Mouse (Mus musculus): ENCODE measurements around the gene Aco2. TPM values are rescaled to one million over a fixed set of nuclear protein-coding genes. Genes with fewer than 3 reads are reported as not detected.
A peak's percentile ranks its signal among the peaks of the same experiment; 100 is the strongest.

Aco2 gene
- polyA plus RNA-seq, 1 experiment from 2014 or later: 398 TPM

DNA sequence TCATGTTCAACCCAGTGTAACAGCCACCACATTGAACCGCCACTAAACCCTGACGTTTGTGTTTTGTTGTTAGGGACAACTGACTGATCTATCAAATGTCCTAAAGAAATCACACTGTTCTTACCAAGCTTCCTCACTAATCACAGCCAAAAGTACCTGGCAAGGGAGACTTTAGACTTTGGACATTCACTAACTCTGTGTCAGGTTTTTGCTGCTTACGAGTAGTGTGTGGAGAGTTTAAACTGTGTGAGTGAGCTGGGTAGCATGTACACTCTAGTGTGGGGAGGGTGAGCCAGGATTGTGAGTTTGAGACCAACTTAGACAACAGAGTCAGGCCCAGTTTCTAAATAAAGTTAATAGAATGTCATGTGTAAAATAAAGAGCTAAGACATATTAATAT, 10.2 kb downstream of the Aco2 start:
- no peak overlapping the region for H3K4me3 ChIP-seq (ENCODE audit: low read depth, low read length)
- H3K9me3 ChIP-seq (replicated peaks; ENCODE audit: control insufficient read depth, low read length): no peaks in the 10 kb centered on the region
- peaks cover 2% of the 10 kb centered on the region; the same call in 1 of the 2 replicates for H3K36me3 ChIP-seq (ENCODE audit: control insufficient read depth, insufficient read depth, low read length)
- no peak overlapping the region for H3K27ac ChIP-seq (ENCODE audit: low read depth, low read length)
- H3K4me1 ChIP-seq (ENCODE audit: control insufficient read depth, insufficient read depth, low read length): peaks cover 26% of the 10 kb centered on the region
- H3K27me3 ChIP-seq (ENCODE audit: control insufficient read depth, insufficient read depth, low read length): no peaks in the 10 kb centered on the region
- ATAC-seq (replicated peaks; ENCODE audit: insufficient number of reproducible peaks, low FRiP score, low TSS enrichment): no peak
- H3K4me2 ChIP-seq: no peak overlapping the region
- WGBS (ENCODE audit: insufficient replicate concordance): 88% methylated on average over 3 of the region's 3 CpGs
- H3K9ac ChIP-seq (ENCODE audit: low read depth, low read length): no peak overlapping the region

- Histone ChIP-seq H3K36me3 (ENCODE audit: control insufficient read depth, insufficient read depth, low read length) (peaks cover 6% of the 10 kb centered on the region), H3K4me1 (ENCODE audit: control insufficient read depth, insufficient read depth, low read length) (peaks cover 7% of the 10 kb centered on the region)
- ATAC-seq (replicated peaks; ENCODE audit: insufficient number of reproducible peaks, low FRiP score, low TSS enrichment): no peak
These were observed 13.4 kb downstream of the Aco2 start for GRCm38 (mm10) chr15:81885418-81885934.

DNA sequence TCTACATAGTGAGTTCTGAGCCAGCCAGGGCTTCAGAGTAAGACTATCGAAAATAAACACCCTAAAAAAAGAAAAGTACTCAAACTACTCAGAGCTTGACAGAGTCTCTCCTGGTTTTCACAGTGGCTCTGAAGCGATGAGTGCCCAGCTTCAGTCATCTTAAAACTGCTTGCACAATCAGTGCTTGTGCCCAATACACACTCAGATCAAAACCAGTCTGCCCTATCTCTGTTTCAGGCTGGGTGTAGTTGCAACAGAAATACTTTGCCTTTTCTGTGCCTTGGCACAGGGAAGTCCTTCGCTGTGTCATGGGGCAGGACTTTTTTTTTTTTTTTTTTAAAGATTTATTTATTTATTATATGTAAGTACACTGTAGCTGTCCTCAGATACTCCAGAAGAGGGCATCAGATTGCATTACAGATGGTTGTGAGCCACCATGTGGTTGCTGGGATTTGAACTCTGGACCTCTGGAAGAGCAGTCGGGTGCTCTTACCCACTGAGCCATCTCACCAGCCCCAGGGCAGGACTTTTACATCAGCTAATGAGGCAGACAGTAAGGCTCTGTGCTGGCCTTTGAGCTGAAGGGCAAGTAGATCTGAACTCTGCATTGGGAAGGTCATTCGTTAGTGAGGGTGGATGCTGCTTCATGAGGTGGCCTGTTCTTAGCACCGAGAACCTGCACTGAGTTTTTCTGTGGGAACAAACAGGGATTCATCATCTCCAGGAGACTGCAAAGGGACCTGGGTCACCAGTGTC, 14.9 kb downstream of the Aco2 start:
- no peak overlapping the region for H3K9ac ChIP-seq (ENCODE audit: low read depth, low read length)
- peaks cover 2% of the 10 kb centered on the region; the same call in 1 of the 2 replicates for H3K4me1 ChIP-seq (ENCODE audit: control insufficient read depth, insufficient read depth, low read length)
- WGBS (ENCODE audit: insufficient replicate concordance): 89% methylated on average over 6 of the region's 6 CpGs
- no peak for ATAC-seq (replicated peaks; ENCODE audit: insufficient number of reproducible peaks, low FRiP score, low TSS enrichment)
- no peak overlapping the region for H3K4me2 ChIP-seq
- H3K27ac ChIP-seq (ENCODE audit: low read depth, low read length): no peak overlapping the region
- no peak overlapping the region for H3K4me3 ChIP-seq (ENCODE audit: low read depth, low read length)
- H3K36me3 ChIP-seq (ENCODE audit: control insufficient read depth, insufficient read depth, low read length): peaks cover 11% of the 10 kb centered on the region
- no peaks in the 10 kb centered on the region for H3K9me3 ChIP-seq (replicated peaks; ENCODE audit: control insufficient read depth, low read length)
- H3K27me3 ChIP-seq (ENCODE audit: control insufficient read depth, insufficient read depth, low read length): no peaks in the 10 kb centered on the region

More at GRCm38 (mm10) chr15:81885418-81885934, 13.4 kb downstream of the Aco2 start:
- Histone ChIP-seq H3K27me3 (ENCODE audit: control insufficient read depth, insufficient read depth, low read length) (no peaks in the 10 kb centered on the region), H3K4me2 (no peak overlapping the region), H3K27ac (ENCODE audit: low read depth, low read length) (no peak overlapping the region), H3K9ac (ENCODE audit: low read depth, low read length) (no peak overlapping the region), H3K4me3 (ENCODE audit: low read depth, low read length) (no peak overlapping the region), H3K9me3 (replicated peaks; ENCODE audit: control insufficient read depth, low read length) (no peaks in the 10 kb centered on the region)
- 87% methylated on average over 3 of the region's 3 CpGs for WGBS (ENCODE audit: insufficient replicate concordance)

- Histone ChIP-seq H3K4me3 (ENCODE audit: low read depth, low read length) (no peak overlapping the region), H3K36me3 (ENCODE audit: control insufficient read depth, insufficient read depth, low read length) (peaks cover 13% of the 10 kb centered on the region)
These were observed 17.1 kb downstream of the Aco2 start for GRCm38 (mm10) chr15:81889175-81889574.

GRCm38 (mm10) chr15:81891140-81891802, 19.2 kb downstream of the Aco2 start:
- H3K4me2 ChIP-seq: no peak overlapping the region
- H3K9ac ChIP-seq (ENCODE audit: low read depth, low read length): no peak overlapping the region
- peaks cover 21% of the 10 kb centered on the region for H3K36me3 ChIP-seq (ENCODE audit: control insufficient read depth, insufficient read depth, low read length)
- no peaks in the 10 kb centered on the region for H3K27me3 ChIP-seq (ENCODE audit: control insufficient read depth, insufficient read depth, low read length)
- peak overlapping the region; percentile 35; the same call in 1 of the 2 replicates for H3K27ac ChIP-seq (ENCODE audit: low read depth, low read length)
- WGBS (ENCODE audit: insufficient replicate concordance): 79% methylated on average over 7 of the region's 7 CpGs
- ATAC-seq (replicated peaks; ENCODE audit: insufficient number of reproducible peaks, low FRiP score, low TSS enrichment): no peak
- H3K4me3 ChIP-seq (ENCODE audit: low read depth, low read length): no peak overlapping the region
- H3K9me3 ChIP-seq (replicated peaks; ENCODE audit: control insufficient read depth, low read length): no peaks in the 10 kb centered on the region
- H3K4me1 ChIP-seq (ENCODE audit: control insufficient read depth, insufficient read depth, low read length): peaks cover 2% of the 10 kb centered on the region; the same call in 1 of the 2 replicates

More at GRCm38 (mm10) chr15:81889175-81889574, 17.1 kb downstream of the Aco2 start:
- Histone ChIP-seq H3K9ac (ENCODE audit: low read depth, low read length) (no peak overlapping the region), H3K9me3 (replicated peaks; ENCODE audit: control insufficient read depth, low read length) (no peaks in the 10 kb centered on the region), H3K4me1 (ENCODE audit: control insufficient read depth, insufficient read depth, low read length) (peaks cover 2% of the 10 kb centered on the region; the same call in 1 of the 2 replicates), H3K27me3 (ENCODE audit: control insufficient read depth, insufficient read depth, low read length) (no peaks in the 10 kb centered on the region), H3K27ac (ENCODE audit: low read depth, low read length) (no peak overlapping the region), H3K4me2 (no peak overlapping the region)
- no peak for ATAC-seq (replicated peaks; ENCODE audit: insufficient number of reproducible peaks, low FRiP score, low TSS enrichment)
- WGBS (ENCODE audit: insufficient replicate concordance): 92% methylated on average over 7 of the region's 7 CpGs

- Histone ChIP-seq H3K9me3 (replicated peaks; ENCODE audit: control insufficient read depth, low read length) (no peaks in the 10 kb centered on the region), H3K4me1 (ENCODE audit: control insufficient read depth, insufficient read depth, low read length) (no peaks in the 10 kb centered on the region; the same call in 1 of the 2 replicates), H3K36me3 (ENCODE audit: control insufficient read depth, insufficient read depth, low read length) (peaks cover 24% of the 10 kb centered on the region), H3K9ac (ENCODE audit: low read depth, low read length) (no peak overlapping the region), H3K27me3 (ENCODE audit: control insufficient read depth, insufficient read depth, low read length) (no peaks in the 10 kb centered on the region), H3K27ac (ENCODE audit: low read depth, low read length) (no peak overlapping the region), H3K4me2 (no peak overlapping the region), H3K4me3 (ENCODE audit: low read depth, low read length) (no peak overlapping the region)
- peak; percentile 84; the same call in 1 of the 2 replicates for ATAC-seq (replicated peaks; ENCODE audit: insufficient number of reproducible peaks, low FRiP score, low TSS enrichment)
- 83% methylated on average over 8 of the region's 8 CpGs for WGBS (ENCODE audit: insufficient replicate concordance)
These were observed 19.9 kb downstream of the Aco2 start for GRCm38 (mm10) chr15:81891822-81892580.

DNA sequence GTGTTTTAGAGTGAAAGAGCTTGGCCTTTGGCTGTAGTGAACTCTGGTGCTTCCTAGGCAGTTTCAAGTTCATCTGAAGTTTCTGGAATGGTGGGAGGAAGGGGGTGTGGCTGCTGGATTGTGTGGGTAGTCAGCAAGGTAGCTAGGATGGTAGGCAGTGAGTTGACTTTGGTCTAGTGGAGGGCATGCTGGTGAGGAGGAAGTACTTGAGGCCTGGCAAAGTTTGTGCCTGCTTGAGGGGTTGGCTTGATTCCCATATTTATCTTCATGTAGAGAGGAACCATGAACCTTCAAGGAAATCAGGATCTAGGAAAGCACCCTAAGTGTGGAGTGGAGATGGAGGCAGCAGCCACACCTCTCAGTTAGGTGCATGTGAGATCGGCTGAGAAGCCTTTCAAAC, 21.9 kb downstream of the Aco2 start:
- Histone ChIP-seq H3K36me3 (ENCODE audit: control insufficient read depth, insufficient read depth, low read length) (peaks cover 29% of the 10 kb centered on the region), H3K9me3 (replicated peaks; ENCODE audit: control insufficient read depth, low read length) (no peaks in the 10 kb centered on the region), H3K27ac (ENCODE audit: low read depth, low read length) (no peak overlapping the region), H3K4me2 (no peak overlapping the region), H3K27me3 (ENCODE audit: control insufficient read depth, insufficient read depth, low read length) (no peaks in the 10 kb centered on the region), H3K9ac (ENCODE audit: low read depth, low read length) (no peak overlapping the region), H3K4me3 (ENCODE audit: low read depth, low read length) (no peak overlapping the region), H3K4me1 (ENCODE audit: control insufficient read depth, insufficient read depth, low read length) (peaks cover 6% of the 10 kb centered on the region)
- 95% methylated on average over 1 of the region's 1 CpGs for WGBS (ENCODE audit: insufficient replicate concordance)
- ATAC-seq (replicated peaks; ENCODE audit: insufficient number of reproducible peaks, low FRiP score, low TSS enrichment): no peak

- Histone ChIP-seq H3K36me3 (ENCODE audit: control insufficient read depth, insufficient read depth, low read length) (peaks cover 39% of the 10 kb centered on the region), H3K4me2 (no peak overlapping the region), H3K9me3 (replicated peaks; ENCODE audit: control insufficient read depth, low read length) (no peaks in the 10 kb centered on the region), H3K27me3 (ENCODE audit: control insufficient read depth, insufficient read depth, low read length) (no peaks in the 10 kb centered on the region), H3K4me1 (ENCODE audit: control insufficient read depth, insufficient read depth, low read length) (peaks cover 6% of the 10 kb centered on the region; the same call in 1 of the 2 replicates), H3K9ac (ENCODE audit: low read depth, low read length) (no peak overlapping the region), H3K4me3 (ENCODE audit: low read depth, low read length) (no peak overlapping the region), H3K27ac (ENCODE audit: low read depth, low read length) (no peak overlapping the region)
- 85% methylated on average over 2 of the region's 2 CpGs for WGBS (ENCODE audit: insufficient replicate concordance)
- no peak for ATAC-seq (replicated peaks; ENCODE audit: insufficient number of reproducible peaks, low FRiP score, low TSS enrichment)
These were observed 24.3 kb downstream of the Aco2 start for GRCm38 (mm10) chr15:81896407-81896806.

Data from heart, embryonic 11.5 days (tissue).